8 mouse cellular contexts compared by ENCODE assay signal in genomic region chr2:20969201-20970200, GRCm38 (mm10). TPM values are rescaled to one million over a fixed set of nuclear protein-coding genes. Genes with fewer than 3 reads are reported as not detected.
DNase-seq lines count a peak whose midpoint lies in the region; ATAC-seq and TF ChIP-seq lines count a peak whose summit lies in the region.

No protein-coding gene starts in this region.

- H3K27me3 ChIP-seq in MEL (ENCODE audit: control insufficient read depth in 1 of 2, insufficient read depth in 2 of 2, low read length in 2 of 2), result no peaks in the 10 kb centered on the region
- no peaks in the 10 kb centered on the region for H3K27me3 ChIP-seq in cerebellum, adult 2 months (ENCODE audit: control insufficient read depth, insufficient read depth, low read length)
- H3K27me3 ChIP-seq in forebrain, postnatal 0 days (ENCODE audit: insufficient read depth, low read length), result no peaks in the 10 kb centered on the region
- no peaks in the 10 kb centered on the region for H3K27me3 ChIP-seq in lung, embryonic 15.5 days

- peak overlapping the region; percentile 90 for H3K4me2 ChIP-seq in forebrain, postnatal 0 days (ENCODE audit: low read depth)
- H3K4me2 ChIP-seq in lung, embryonic 15.5 days, result peak overlapping the region; percentile 77

- peak; percentile 97 for ATAC-seq in forebrain, postnatal 0 days
- ATAC-seq in lung, embryonic 15.5 days (ENCODE audit: borderline replicate concordance, extremely low read depth, low FRiP score, low TSS enrichment), result peak; percentile 97

- peaks cover 0 to 19% of the 10 kb centered on the region in 2 experiments; a peak in 2 of 4 replicates for H3K36me3 ChIP-seq in MEL (ENCODE audit: control insufficient read depth in 1 of 2, insufficient read depth in 2 of 2, low read length in 2 of 2)
- H3K36me3 ChIP-seq in forebrain, postnatal 0 days (ENCODE audit: insufficient read depth), result no peaks in the 10 kb centered on the region
- no peaks in the 10 kb centered on the region for H3K36me3 ChIP-seq in lung, embryonic 15.5 days

- peak; percentile 96 for DNase-seq in MEL (ENCODE audit: low read depth, low spot score)
- DNase-seq in cerebellum, adult 2 months, result peak; percentile 98 to 99
- DNase-seq in forebrain, postnatal 0 days, result peak; percentile 98
- peak; percentile 95 for DNase-seq in heart, postnatal 4 days
- DNase-seq in layer of hippocampus, adult 8-10 months (ENCODE audit: low spot score in 2 of 2), result peak; percentile 96 to 97
- DNase-seq in ovary, adult 18-20 months (ENCODE audit: low spot score), result peak; percentile 93
- DNase-seq in thymus, postnatal 0 days (ENCODE audit: low spot score), result peak; percentile 90

- TF ChIP-seq RAD21 in MEL (IDR thresholded peaks at IDR 0.05; ENCODE audit: low read depth, low read length), result no peak

- peaks cover 4 to 10% of the 10 kb centered on the region in 2 experiments for H3K4me1 ChIP-seq in MEL (ENCODE audit: control insufficient read depth in 1 of 2, insufficient read depth in 2 of 2, low read length in 2 of 2)
- 0 out of 2 replicates have a peak, but pooled peaks cover 1% of the 10 kb centered on the region for H3K4me1 ChIP-seq in cerebellum, adult 2 months (ENCODE audit: control insufficient read depth, insufficient read depth, low read length)
- 0 out of 2 replicates have a peak, but pooled peaks cover 1% of the 10 kb centered on the region for H3K4me1 ChIP-seq in forebrain, postnatal 0 days (ENCODE audit: insufficient read depth)
- H3K4me1 ChIP-seq in lung, embryonic 15.5 days, result peaks cover 26% of the 10 kb centered on the region

- under 1% methylated on average over 49 of the region's 49 CpGs for WGBS in cerebellum, adult 2 months
- WGBS in forebrain, postnatal 0 days, result under 1% methylated on average over 49 of the region's 49 CpGs
- under 1% methylated on average over 49 of the region's 49 CpGs for WGBS in lung, embryonic 15.5 days

- H3K9me3 ChIP-seq in MEL (replicated peaks; ENCODE audit: insufficient read depth, low read length), result no peaks in the 10 kb centered on the region
- no peaks in the 10 kb centered on the region for H3K9me3 ChIP-seq in forebrain, postnatal 0 days (ENCODE audit: low read length)
- H3K9me3 ChIP-seq in lung, embryonic 15.5 days, result no peaks in the 10 kb centered on the region

- H3K4me3 ChIP-seq in MEL (ENCODE audit: control insufficient read depth in 1 of 2, insufficient read depth in 1 of 2, low read depth in 2 of 2, low read length in 2 of 2), result peak overlapping the region; percentile 91
- H3K4me3 ChIP-seq in cerebellum, adult 2 months (replicated peaks; ENCODE audit: insufficient read depth, low read depth, low read length), result peak overlapping the region; percentile 63
- peak overlapping the region; percentile 93 for H3K4me3 ChIP-seq in forebrain, postnatal 0 days (ENCODE audit: low read depth, low read length)
- peak overlapping the region; percentile 88 for H3K4me3 ChIP-seq in lung, embryonic 15.5 days

- TF ChIP-seq CTCF in MEL (IDR thresholded peaks at IDR 0.05 in 2 of 3, conservative IDR thresholded peaks at IDR 0.05 in 1 of 3; ENCODE audit: control insufficient read depth in 1 of 3, insufficient read depth in 1 of 3, low read depth in 2 of 3, low read length in 3 of 3, poor library complexity in 1 of 3, severe bottlenecking in 1 of 3), result no peak
- TF ChIP-seq CTCF in cerebellum, adult 2 months (IDR thresholded peaks at IDR 0.05; ENCODE audit: borderline replicate concordance, insufficient read depth, low read depth, low read length), result no peak
- peak; percentile 7; the same call in 1 of the 2 replicates for TF ChIP-seq CTCF in forebrain, postnatal 0 days (IDR thresholded peaks at IDR 0.05; ENCODE audit: low read depth)

- peak overlapping the region; percentile 99 for H3K27ac ChIP-seq in MEL (ENCODE audit: control insufficient read depth, low read depth, low read length)
- peak overlapping the region; percentile 96 for H3K27ac ChIP-seq in cerebellum, adult 2 months (ENCODE audit: insufficient read depth, low read length)
- H3K27ac ChIP-seq in forebrain, postnatal 0 days (ENCODE audit: low read depth, low read length), result peak overlapping the region; percentile 100
- H3K27ac ChIP-seq in lung, embryonic 15.5 days, result peak overlapping the region; percentile 97

- peak overlapping the region; percentile 98 for H3K9ac ChIP-seq in MEL (ENCODE audit: control insufficient read depth, low read depth, low read length, poor library complexity, severe bottlenecking)
- H3K9ac ChIP-seq in forebrain, postnatal 0 days, result peak overlapping the region; percentile 96
- H3K9ac ChIP-seq in lung, embryonic 15.5 days, result peak overlapping the region; percentile 98

- peak in 1 of 2 experiments; percentile 67; a peak in 1 of 4 replicates for TF ChIP-seq EP300 in MEL (IDR thresholded peaks at IDR 0.05; ENCODE audit: low read depth in 1 of 2, low read length in 2 of 2)

- peaks cover 39% of the 10 kb centered on the region for H3K79me2 ChIP-seq in MEL (ENCODE audit: control insufficient read depth, insufficient read depth, low read length, poor library complexity)

- TF ChIP-seq POLR2A in MEL (IDR thresholded peaks at IDR 0.05; ENCODE audit: control insufficient read depth in 1 of 2, insufficient read depth in 1 of 2, low read depth in 1 of 2, low read length in 2 of 2, poor library complexity in 1 of 2), result peak; percentile 71 to 96
- peak; percentile 94 for TF ChIP-seq POLR2A in cerebellum, adult 2 months (IDR thresholded peaks at IDR 0.05; ENCODE audit: borderline replicate concordance, insufficient read depth, low read length)

TF ChIP-seq in MEL, 35 proteins besides CTCF, POLR2A, EP300 and RAD21 (continues in another document):
- TF ChIP-seq MAZ (IDR thresholded peaks at IDR 0.05; ENCODE audit: low read depth, low read length), result peak; percentile 26
- peak; percentile 6; the same call in 1 of the 2 replicates for TF ChIP-seq UBTF (IDR thresholded peaks at IDR 0.05; ENCODE audit: borderline replicate concordance, insufficient read depth, low read depth, low read length)
- TF ChIP-seq MAFK (IDR thresholded peaks at IDR 0.05; ENCODE audit: borderline replicate concordance, low read depth, low read length), result no peak
- no peak for TF ChIP-seq MAX (IDR thresholded peaks at IDR 0.05; ENCODE audit: low read length)
- no peak for TF ChIP-seq BHLHE40 (IDR thresholded peaks at IDR 0.05; ENCODE audit: borderline replicate concordance, low read depth, low read length)
- TF ChIP-seq NELFE (IDR thresholded peaks at IDR 0.05; ENCODE audit: low read depth, low read length), result peak; percentile 85
- no peak for TF ChIP-seq POLR2AphosphoS5 (IDR thresholded peaks at IDR 0.05; ENCODE audit: borderline replicate concordance, low read depth, low read length)
- peak; percentile 63 for TF ChIP-seq TAL1 (IDR thresholded peaks at IDR 0.05; ENCODE audit: low read length)
- no peak for TF ChIP-seq E2F4 (IDR thresholded peaks at IDR 0.05; ENCODE audit: borderline replicate concordance, low read depth, low read length)
- TF ChIP-seq ZC3H11A (IDR thresholded peaks at IDR 0.05; ENCODE audit: low read depth, low read length), result no peak
- 0 out of 2 replicates have a peak, but pooled peaks have one; percentile 49 for TF ChIP-seq TCF12 (IDR thresholded peaks at IDR 0.05; ENCODE audit: low read depth, low read length)
- TF ChIP-seq RCOR1 (IDR thresholded peaks at IDR 0.05; ENCODE audit: low read depth, low read length), result no peak
- TF ChIP-seq ZKSCAN1 (IDR thresholded peaks at IDR 0.05; ENCODE audit: low read depth, low read length), result no peak
- TF ChIP-seq SIN3A (IDR thresholded peaks at IDR 0.05; ENCODE audit: low read length), result peak; percentile 2; the same call in 1 of the 2 replicates
- TF ChIP-seq ZNF384 (IDR thresholded peaks at IDR 0.05; ENCODE audit: low read depth, low read length), result peak; percentile 86
- no peak for TF ChIP-seq USF2 (IDR thresholded peaks at IDR 0.05; ENCODE audit: borderline replicate concordance in 1 of 2, insufficient read depth in 1 of 2, low read depth in 1 of 2, low read length in 2 of 2)
- TF ChIP-seq ELF1 (IDR thresholded peaks at IDR 0.05; ENCODE audit: low read depth, low read length), result no peak
- 0 out of 2 replicates have a peak, but pooled peaks have one; percentile 10 for TF ChIP-seq HCFC1 (IDR thresholded peaks at IDR 0.05; ENCODE audit: low read depth, low read length)
- TF ChIP-seq GABPA (IDR thresholded peaks at IDR 0.05; ENCODE audit: low read depth, low read length), result no peak
- TF ChIP-seq CHD2 (IDR thresholded peaks at IDR 0.05; ENCODE audit: low read length), result no peak
- TF ChIP-seq TBP (IDR thresholded peaks at IDR 0.05; ENCODE audit: low read depth, low read length), result peak; percentile 78; the same call in 1 of the 2 replicates
- peak; percentile 43; the same call in 1 of the 2 replicates for TF ChIP-seq GATA1 (IDR thresholded peaks at IDR 0.05; ENCODE audit: low read depth, low read length)
- TF ChIP-seq MEF2A (IDR thresholded peaks at IDR 0.05; ENCODE audit: extremely low read depth, insufficient replicate concordance, low read depth, low read length, poor library complexity, severe bottlenecking), result no peak
- peak; percentile 42; the same call in 1 of the 2 replicates for TF ChIP-seq ETS1 (IDR thresholded peaks at IDR 0.05; ENCODE audit: low read depth, low read length)
- TF ChIP-seq NRF1 (IDR thresholded peaks at IDR 0.05; ENCODE audit: insufficient read depth, low read depth, low read length, poor library complexity, severe bottlenecking), result no peak
- TF ChIP-seq JUND (IDR thresholded peaks at IDR 0.05; ENCODE audit: low read depth, low read length), result no peak
- TF ChIP-seq USF1 (IDR thresholded peaks at IDR 0.05; ENCODE audit: low read depth, low read length), result no peak
- peak; percentile 71 for TF ChIP-seq ZMIZ1 (IDR thresholded peaks at IDR 0.05; ENCODE audit: low read depth, low read length)
- peak; percentile 34; the same call in 1 of the 2 replicates for TF ChIP-seq CHD1 (IDR thresholded peaks at IDR 0.05; ENCODE audit: low read depth, low read length)
- no peak for TF ChIP-seq MYB (IDR thresholded peaks at IDR 0.05; ENCODE audit: low read depth, low read length)

RNA-seq across cellular contexts. Expression of gene Arhgap21, which starts 0.8 kb away (rescaled TPM):
- total RNA-seq in MEL (2012; rRNA removed), result 12.4 and 12.8 TPM in 2 replicates
- polyA plus RNA-seq in MEL (2012; ENCODE audit: insufficient read depth in 1 of 2, insufficient read length in 2 of 2, low read depth in 1 of 2, low replicate concordance in 2 of 2, missing spikeins in 1 of 2), result 100 to 1,000 TPM in 1 of 2 experiments, 10 to 100 TPM in 1; 30.6 to 104 TPM
- 213 and 231 TPM in 2 replicates for polyA plus RNA-seq in cerebellum, adult 2 months (2012; rRNA removed)
- total RNA-seq in forebrain, postnatal 0 days (2014; rRNA removed), result 94.7 and 99.1 TPM in 2 replicates
- 18.2 and 24.9 TPM in 2 replicates for polyA plus RNA-seq in forebrain, postnatal 0 days (2015; fragmentation: Nextera tagmentation; extraction: Ambion mirVana)
- 100 to 1,000 TPM; 138 to 140 TPM for total RNA-seq in heart, postnatal 4 days (2021)
- 100 to 1,000 TPM; 309 to 366 (median 334) TPM for total RNA-seq in layer of hippocampus, adult 8-10 months (2022)
- 11.8 and 13.7 TPM in 2 replicates for polyA plus RNA-seq in lung, embryonic 15.5 days (2015; fragmentation: Nextera tagmentation; extraction: Ambion mirVana)
- polyA plus RNA-seq in thymus, postnatal 0 days (2015; fragmentation: Nextera tagmentation; extraction: Ambion mirVana), result 2.4 and 2.8 TPM in 2 replicates

Comparison
In these comparisons a context has a peak if more than half of its experiments do, and no peak if none do; other contexts are left out.
1. Peak in every context shown above with its lines: DNase-seq, ATAC-seq, H3K4me3 ChIP-seq and H3K27ac ChIP-seq.